Mouse (Mus musculus) neural tube, embryonic 11.5 days (tissue): ENCODE measurements at regions not wholly inside any gene's neighbourhood (a gene's known extent, or its start where the extent isn't known, plus 50 kb on each side); places are given as distances from the start of the nearest gene placed in this dataset.

Experiments
- ATAC-seq: fragments of 200-750 bp; cut with Nextera tagmentation; 2 replicates; pipeline ENCODE4 v1.8.0; 2017; ENCODE audit warnings: moderate number of reproducible peaks, mild to moderate bottlenecking, moderate TSS enrichment, moderate library complexity; ENCODE audit not compliant: insufficient read depth, low FRiP score, low TSS enrichment
- DNase-seq: peaks from one replicate; pipeline ENCODE4 v3.0.0-alpha.2; 2015; ENCODE audit warnings: low spot score
- H3K27ac ChIP-seq: fragments of 300-500 bp; sonication (generic); 2 replicates; pipeline ENCODE4 v1.5.1; 2014; ENCODE audit warnings: low read depth, mild to moderate bottlenecking, low read length
- H3K27me3 ChIP-seq: fragments of 300-500 bp; sonication (generic); 2 replicates; pipeline ENCODE4 v1.6.1; 2014; ENCODE audit warnings: mild to moderate bottlenecking, low read length, mixed read lengths; ENCODE audit not compliant: control insufficient read depth, insufficient read depth
- H3K36me3 ChIP-seq: fragments of 300-500 bp; sonication (generic); 2 replicates; pipeline ENCODE4 v1.6.1; 2014; ENCODE audit warnings: mild to moderate bottlenecking, low read length, moderate library complexity, mixed read lengths; ENCODE audit not compliant: control insufficient read depth, insufficient read depth
- H3K4me1 ChIP-seq: fragments of 300-500 bp; sonication (generic); 2 replicates; pipeline ENCODE4 v1.6.1; 2014; ENCODE audit warnings: low read length, mixed read lengths; ENCODE audit not compliant: control insufficient read depth, insufficient read depth
- H3K4me2 ChIP-seq: fragments of 300-500 bp; sonication (generic); 2 replicates; pipeline ENCODE4 v1.6.1; 2014; ENCODE audit warnings: low read depth, mild to moderate bottlenecking, moderate library complexity
- H3K4me3 ChIP-seq: fragments of 300-500 bp; sonication (generic); 2 replicates; pipeline ENCODE4 v1.5.1; 2014; ENCODE audit warnings: low read depth, low read length
- H3K9ac ChIP-seq: fragments of 300-500 bp; sonication (generic); 2 replicates; pipeline ENCODE4 v1.6.1; 2014; ENCODE audit warnings: mild to moderate bottlenecking, low read length
- H3K9me3 ChIP-seq: fragments of 300-500 bp; sonication (generic); 2 replicates; pipeline ENCODE4 v1.6.1; 2016; ENCODE audit warnings: low read length; ENCODE audit not compliant: control insufficient read depth
- WGBS: fragments of 180-500 bp; shearing (Covaris S2); extraction: QIAGEN DNeasy Blood & Tissue Kit; methylation state at CpG from one replicate; pipeline ENCODE4 v1.1.7; 2014; 5-methylcytosine and 5-hydroxymethylcytosine counted together

- Histone ChIP-seq H3K4me1 (no peaks in the 10 kb centered on the region), H3K4me3 (no peak overlapping the region), H3K9me3 (no peaks in the 10 kb centered on the region), H3K9ac (no peak overlapping the region), H3K27me3 (no peaks in the 10 kb centered on the region), H3K36me3 (no peaks in the 10 kb centered on the region), H3K4me2 (no peak overlapping the region), H3K27ac (no peak overlapping the region)
- ATAC-seq (no peak), DNase-seq (no peak)
- WGBS, result 18% methylated on average over 6 of the region's 6 CpGs
Measured at GRCm38 (mm10) chr2:171285719-171286394, 554.2 kb downstream of the Dok5 start.

- Histone ChIP-seq H3K27me3 (no peaks in the 10 kb centered on the region), H3K4me3 (no peak overlapping the region), H3K4me1 (no peaks in the 10 kb centered on the region), H3K36me3 (no peaks in the 10 kb centered on the region), H3K9ac (no peak overlapping the region), H3K9me3 (no peaks in the 10 kb centered on the region), H3K4me2 (no peak overlapping the region), H3K27ac (no peak overlapping the region)
- DNase-seq (no peak), ATAC-seq (no peak)
- WGBS, result 82% methylated on average over 3 of the region's 3 CpGs
Measured at GRCm38 (mm10) chr2:171280132-171280531, 548.5 kb downstream of the Dok5 start.

- Histone ChIP-seq H3K36me3 (no peaks in the 10 kb centered on the region), H3K27me3 (no peaks in the 10 kb centered on the region), H3K9me3 (no peaks in the 10 kb centered on the region), H3K4me1 (no peaks in the 10 kb centered on the region), H3K27ac (no peak overlapping the region), H3K9ac (no peak overlapping the region), H3K4me2 (no peak overlapping the region), H3K4me3 (no peak overlapping the region)
- DNase-seq (no peak), ATAC-seq (no peak)
- 94% methylated on average over 3 of the region's 3 CpGs for WGBS
Measured at GRCm38 (mm10) chr2:171279319-171279718, 547.7 kb downstream of the Dok5 start.

GRCm38 (mm10) chr2:171253194-171253593, 521.6 kb downstream of the Dok5 start:
- H3K9ac ChIP-seq, result no peak overlapping the region
- ATAC-seq, result no peak
- no peak overlapping the region for H3K4me2 ChIP-seq
- H3K27me3 ChIP-seq, result no peaks in the 10 kb centered on the region
- H3K4me3 ChIP-seq, result no peak overlapping the region
- no peak overlapping the region for H3K27ac ChIP-seq
- WGBS, result 64% methylated on average over 10 of the region's 10 CpGs
- no peaks in the 10 kb centered on the region for H3K9me3 ChIP-seq
- H3K36me3 ChIP-seq, result no peaks in the 10 kb centered on the region
- DNase-seq, result no peak
- H3K4me1 ChIP-seq, result no peaks in the 10 kb centered on the region

- no peak for ATAC-seq
- Histone ChIP-seq H3K9ac (no peak overlapping the region), H3K9me3 (no peaks in the 10 kb centered on the region), H3K27ac (no peak overlapping the region), H3K27me3 (no peaks in the 10 kb centered on the region), H3K36me3 (no peaks in the 10 kb centered on the region), H3K4me2 (no peak overlapping the region), H3K4me1 (no peaks in the 10 kb centered on the region), H3K4me3 (no peak overlapping the region)
- WGBS, result 75% methylated on average over 4 of the region's 4 CpGs
- no peak for DNase-seq
Measured at GRCm38 (mm10) chr2:171245391-171245790, 513.8 kb downstream of the Dok5 start.

- WGBS, result 81% methylated on average over 5 of the region's 5 CpGs
Measured at GRCm38 (mm10) chr2:171242356-171242755, 510.7 kb downstream of the Dok5 start.

GRCm38 (mm10) chr2:171237276-171237960, 505.8 kb downstream of the Dok5 start:
- Histone ChIP-seq H3K27ac (no peak overlapping the region), H3K9ac (no peak overlapping the region), H3K4me1 (no peaks in the 10 kb centered on the region), H3K4me2 (no peak overlapping the region), H3K36me3 (no peaks in the 10 kb centered on the region), H3K4me3 (no peak overlapping the region), H3K27me3 (no peaks in the 10 kb centered on the region), H3K9me3 (no peaks in the 10 kb centered on the region)
- 57% methylated on average over 8 of the region's 8 CpGs for WGBS
- ATAC-seq (no peak), DNase-seq (no peak)

More at GRCm38 (mm10) chr2:171242356-171242755, 510.7 kb downstream of the Dok5 start:
- DNase-seq, result no peak
- Histone ChIP-seq H3K4me1 (no peaks in the 10 kb centered on the region), H3K9me3 (no peaks in the 10 kb centered on the region), H3K4me3 (no peak overlapping the region), H3K27ac (no peak overlapping the region), H3K4me2 (no peak overlapping the region), H3K36me3 (no peaks in the 10 kb centered on the region), H3K9ac (no peak overlapping the region), H3K27me3 (no peaks in the 10 kb centered on the region)
- ATAC-seq, result no peak

- Histone ChIP-seq H3K9me3 (no peaks in the 10 kb centered on the region), H3K36me3 (no peaks in the 10 kb centered on the region)
Measured at GRCm38 (mm10) chr2:171232812-171233211, 501.2 kb downstream of the Dok5 start.

More at GRCm38 (mm10) chr2:171232812-171233211, 501.2 kb downstream of the Dok5 start:
- H3K4me1 ChIP-seq, result no peaks in the 10 kb centered on the region
- no peaks in the 10 kb centered on the region for H3K27me3 ChIP-seq
- DNase-seq (no peak), ATAC-seq (no peak)
- no peak overlapping the region for H3K9ac ChIP-seq
- H3K4me2 ChIP-seq, result no peak overlapping the region
- no peak overlapping the region for H3K4me3 ChIP-seq
- no peak overlapping the region for H3K27ac ChIP-seq
